Mouse (Mus musculus): ENCODE data around the gene Plxdc1. TPM values are rescaled to one million over a fixed set of nuclear protein-coding genes. Genes with fewer than 3 reads are reported as not detected.

Plxdc1 gene
- polyA plus RNA-seq, 1 experiment, result 3.3 TPM

DNA sequence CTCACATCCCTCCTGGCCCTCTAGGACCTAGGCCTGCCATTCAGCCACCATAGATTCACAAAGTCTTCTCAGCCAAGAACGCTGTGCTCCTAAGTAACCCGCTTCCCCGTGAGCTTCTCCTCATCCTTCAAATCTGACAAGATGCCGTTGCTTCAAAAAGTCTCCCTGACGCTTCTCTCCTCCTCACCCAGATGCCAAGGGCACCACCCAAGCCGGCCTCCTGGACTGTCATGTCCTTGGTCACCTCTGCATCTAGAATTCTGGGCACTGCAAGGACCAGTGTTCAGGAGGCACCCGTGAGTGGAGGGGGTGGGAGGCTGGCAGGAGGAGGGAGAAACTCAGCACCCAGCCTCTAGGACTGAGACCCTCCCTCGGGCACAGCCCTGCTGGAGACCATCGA, 3.5 kb downstream of the Plxdc1 start:
- Histone ChIP-seq H3K4me1 (ENCODE audit: control insufficient read depth, insufficient read depth, low read length) (peaks cover 12% of the 10 kb centered on the region), H3K27ac (ENCODE audit: insufficient read depth, low read length) (no peak overlapping the region), H3K9me3 (replicated peaks; ENCODE audit: control insufficient read depth, insufficient read depth, low read length, poor library complexity, severe bottlenecking) (no peaks in the 10 kb centered on the region), H3K27me3 (ENCODE audit: control insufficient read depth, insufficient read depth, low read length, poor library complexity, severe bottlenecking) (no peaks in the 10 kb centered on the region), H3K4me3 (ENCODE audit: low read depth, low read length) (no peak overlapping the region), H3K36me3 (ENCODE audit: control insufficient read depth, insufficient read depth, low read length, poor library complexity, severe bottlenecking) (no peaks in the 10 kb centered on the region), H3K9ac (ENCODE audit: low read depth, poor library complexity, severe bottlenecking) (no peak overlapping the region)
- no peak for TF ChIP-seq POLR2A (IDR thresholded peaks at IDR 0.05; ENCODE audit: insufficient read depth, low read length)
- TF ChIP-seq EP300 (IDR thresholded peaks at IDR 0.05; ENCODE audit: insufficient read depth, low read depth, low read length), result no peak
- no peak for TF ChIP-seq CTCF (IDR thresholded peaks at IDR 0.05; ENCODE audit: low read depth, low read length)

DNA sequence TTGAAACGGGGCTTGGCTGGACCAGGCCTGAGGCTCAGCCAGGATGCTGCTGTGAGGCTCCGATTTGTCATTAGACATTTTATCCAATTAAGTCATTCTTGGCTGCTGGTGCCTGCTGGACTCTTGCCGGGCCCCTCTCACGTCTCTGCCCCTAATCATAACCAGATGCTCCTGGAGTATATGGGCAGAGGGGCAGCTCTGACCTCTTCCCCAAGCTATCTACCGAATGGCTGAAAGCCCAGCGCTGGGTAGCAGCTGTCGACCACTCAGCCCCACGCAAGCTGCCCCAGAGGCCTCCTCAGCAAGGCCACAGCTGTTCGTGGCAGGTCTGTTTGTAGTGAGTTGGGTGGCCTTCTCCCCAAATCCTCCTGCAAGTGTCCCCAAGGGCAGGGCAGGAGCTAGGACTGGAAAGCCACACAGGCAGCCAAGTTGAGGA, 5.7 kb downstream of the Plxdc1 start:
- no peak for TF ChIP-seq POLR2A (IDR thresholded peaks at IDR 0.05; ENCODE audit: insufficient read depth, low read length)
- no peak for TF ChIP-seq EP300 (IDR thresholded peaks at IDR 0.05; ENCODE audit: insufficient read depth, low read depth, low read length)
- no peak for TF ChIP-seq CTCF (IDR thresholded peaks at IDR 0.05; ENCODE audit: low read depth, low read length)
- no peak overlapping the region for H3K27ac ChIP-seq (ENCODE audit: insufficient read depth, low read length)
- no peak overlapping the region for H3K9ac ChIP-seq (ENCODE audit: low read depth, poor library complexity, severe bottlenecking)
- H3K9me3 ChIP-seq (replicated peaks; ENCODE audit: control insufficient read depth, insufficient read depth, low read length, poor library complexity, severe bottlenecking), result no peaks in the 10 kb centered on the region
- H3K36me3 ChIP-seq (ENCODE audit: control insufficient read depth, insufficient read depth, low read length, poor library complexity, severe bottlenecking), result no peaks in the 10 kb centered on the region
- peaks cover 12% of the 10 kb centered on the region for H3K4me1 ChIP-seq (ENCODE audit: control insufficient read depth, insufficient read depth, low read length)
- H3K4me3 ChIP-seq (ENCODE audit: low read depth, low read length), result no peak overlapping the region
- H3K27me3 ChIP-seq (ENCODE audit: control insufficient read depth, insufficient read depth, low read length, poor library complexity, severe bottlenecking), result no peaks in the 10 kb centered on the region

DNA sequence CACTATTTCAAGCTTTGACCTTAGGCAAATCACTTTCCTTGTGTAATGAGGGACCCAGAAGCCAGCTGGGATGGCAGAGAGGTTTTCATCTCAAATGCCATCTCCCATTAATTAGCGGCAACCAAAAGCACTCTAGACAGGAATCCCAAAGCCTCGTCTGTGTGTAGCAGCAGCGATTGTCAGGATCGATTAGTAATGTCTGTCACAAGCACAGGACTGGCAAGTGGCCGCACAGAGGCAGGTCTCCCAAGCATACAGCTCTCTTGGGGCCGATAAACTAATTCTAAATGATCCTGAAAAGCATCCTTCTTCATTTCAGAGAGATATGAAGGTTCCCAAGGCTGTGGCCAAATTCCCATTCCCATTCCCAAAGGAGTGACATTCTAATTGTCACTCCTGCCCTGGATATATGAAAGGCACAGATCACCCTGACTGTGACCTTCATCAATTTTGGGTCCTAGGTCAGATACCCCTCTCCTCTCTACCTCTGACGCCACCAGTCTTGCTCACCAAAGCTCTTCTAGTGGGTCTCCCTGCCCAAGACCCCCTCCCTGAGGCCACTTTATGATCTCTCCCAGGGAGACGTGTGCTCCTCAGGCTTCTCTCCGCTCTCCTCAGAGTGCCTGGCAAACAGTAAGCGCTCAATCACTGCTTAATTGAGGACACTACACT, 6.3 kb downstream of the Plxdc1 start:
- H3K36me3 ChIP-seq (ENCODE audit: control insufficient read depth, insufficient read depth, low read length, poor library complexity, severe bottlenecking), result no peaks in the 10 kb centered on the region
- H3K27me3 ChIP-seq (ENCODE audit: control insufficient read depth, insufficient read depth, low read length, poor library complexity, severe bottlenecking), result no peaks in the 10 kb centered on the region
- H3K27ac ChIP-seq (ENCODE audit: insufficient read depth, low read length), result no peak overlapping the region
- no peaks in the 10 kb centered on the region for H3K9me3 ChIP-seq (replicated peaks; ENCODE audit: control insufficient read depth, insufficient read depth, low read length, poor library complexity, severe bottlenecking)
- H3K4me1 ChIP-seq (ENCODE audit: control insufficient read depth, insufficient read depth, low read length), result peaks cover 12% of the 10 kb centered on the region
- TF ChIP-seq POLR2A (IDR thresholded peaks at IDR 0.05; ENCODE audit: insufficient read depth, low read length) (no peak), EP300 (IDR thresholded peaks at IDR 0.05; ENCODE audit: insufficient read depth, low read depth, low read length) (no peak), CTCF (IDR thresholded peaks at IDR 0.05; ENCODE audit: low read depth, low read length) (no peak)
- H3K4me3 ChIP-seq (ENCODE audit: low read depth, low read length), result no peak overlapping the region
- no peak overlapping the region for H3K9ac ChIP-seq (ENCODE audit: low read depth, poor library complexity, severe bottlenecking)

DNA sequence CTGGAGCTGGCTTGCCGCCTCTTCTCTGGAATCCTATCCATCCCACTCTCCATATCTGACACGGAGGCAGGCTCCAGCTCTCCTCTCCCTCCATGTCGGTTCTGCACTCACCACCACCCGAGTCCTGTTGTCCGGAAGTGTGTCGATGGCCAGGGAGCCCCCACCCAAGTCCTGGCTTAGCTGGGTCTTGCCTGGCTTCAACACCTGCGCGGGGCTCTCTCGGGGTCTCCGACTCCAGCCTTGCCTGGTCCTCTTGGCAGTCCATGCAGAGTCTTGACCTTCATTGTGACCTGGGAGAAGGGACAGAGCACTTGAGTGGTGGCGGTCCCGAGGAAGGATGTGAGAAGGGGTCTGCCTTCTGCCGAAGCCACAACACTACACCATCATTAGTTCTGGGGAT, 7.9 kb downstream of the Plxdc1 start:
- Histone ChIP-seq H3K4me1 (ENCODE audit: control insufficient read depth, insufficient read depth, low read length) (peaks cover 12% of the 10 kb centered on the region), H3K9me3 (replicated peaks; ENCODE audit: control insufficient read depth, insufficient read depth, low read length, poor library complexity, severe bottlenecking) (no peaks in the 10 kb centered on the region), H3K4me3 (ENCODE audit: low read depth, low read length) (no peak overlapping the region), H3K36me3 (ENCODE audit: control insufficient read depth, insufficient read depth, low read length, poor library complexity, severe bottlenecking) (no peaks in the 10 kb centered on the region), H3K27me3 (ENCODE audit: control insufficient read depth, insufficient read depth, low read length, poor library complexity, severe bottlenecking) (no peaks in the 10 kb centered on the region), H3K27ac (ENCODE audit: insufficient read depth, low read length) (no peak overlapping the region), H3K9ac (ENCODE audit: low read depth, poor library complexity, severe bottlenecking) (no peak overlapping the region)
- no peak for TF ChIP-seq EP300 (IDR thresholded peaks at IDR 0.05; ENCODE audit: insufficient read depth, low read depth, low read length)
- no peak for TF ChIP-seq POLR2A (IDR thresholded peaks at IDR 0.05; ENCODE audit: insufficient read depth, low read length)
- TF ChIP-seq CTCF (IDR thresholded peaks at IDR 0.05; ENCODE audit: low read depth, low read length), result no peak

DNA sequence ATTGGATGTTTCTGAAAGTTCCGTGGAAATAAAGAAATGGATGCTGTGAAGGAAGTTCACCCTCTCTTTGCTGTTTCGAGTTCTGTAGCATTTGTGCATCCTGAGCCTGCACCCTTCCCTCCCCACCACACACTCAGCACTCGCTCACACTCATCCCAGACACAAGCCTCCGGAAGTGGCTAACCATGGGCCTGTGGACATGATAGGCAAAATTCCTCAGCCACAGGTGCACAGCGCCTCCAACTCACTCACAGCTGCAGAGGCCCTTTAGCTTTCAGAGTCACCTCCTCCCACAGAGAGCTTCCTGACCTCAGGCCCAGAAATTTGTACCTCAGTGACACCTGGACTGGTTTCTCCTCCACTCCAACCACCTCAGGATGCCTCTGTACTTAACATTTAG, 8.4 kb downstream of the Plxdc1 start:
- no peaks in the 10 kb centered on the region for H3K9me3 ChIP-seq (replicated peaks; ENCODE audit: control insufficient read depth, insufficient read depth, low read length, poor library complexity, severe bottlenecking)
- H3K4me1 ChIP-seq (ENCODE audit: control insufficient read depth, insufficient read depth, low read length), result peaks cover 6% of the 10 kb centered on the region
- H3K27ac ChIP-seq (ENCODE audit: insufficient read depth, low read length), result no peak overlapping the region
- no peak for TF ChIP-seq POLR2A (IDR thresholded peaks at IDR 0.05; ENCODE audit: insufficient read depth, low read length)
- TF ChIP-seq EP300 (IDR thresholded peaks at IDR 0.05; ENCODE audit: insufficient read depth, low read depth, low read length), result no peak
- no peak for TF ChIP-seq CTCF (IDR thresholded peaks at IDR 0.05; ENCODE audit: low read depth, low read length)
- no peaks in the 10 kb centered on the region for H3K27me3 ChIP-seq (ENCODE audit: control insufficient read depth, insufficient read depth, low read length, poor library complexity, severe bottlenecking)
- H3K36me3 ChIP-seq (ENCODE audit: control insufficient read depth, insufficient read depth, low read length, poor library complexity, severe bottlenecking), result no peaks in the 10 kb centered on the region; the same call in 1 of the 2 replicates
- H3K4me3 ChIP-seq (ENCODE audit: low read depth, low read length), result no peak overlapping the region
- H3K9ac ChIP-seq (ENCODE audit: low read depth, poor library complexity, severe bottlenecking), result no peak overlapping the region

DNA sequence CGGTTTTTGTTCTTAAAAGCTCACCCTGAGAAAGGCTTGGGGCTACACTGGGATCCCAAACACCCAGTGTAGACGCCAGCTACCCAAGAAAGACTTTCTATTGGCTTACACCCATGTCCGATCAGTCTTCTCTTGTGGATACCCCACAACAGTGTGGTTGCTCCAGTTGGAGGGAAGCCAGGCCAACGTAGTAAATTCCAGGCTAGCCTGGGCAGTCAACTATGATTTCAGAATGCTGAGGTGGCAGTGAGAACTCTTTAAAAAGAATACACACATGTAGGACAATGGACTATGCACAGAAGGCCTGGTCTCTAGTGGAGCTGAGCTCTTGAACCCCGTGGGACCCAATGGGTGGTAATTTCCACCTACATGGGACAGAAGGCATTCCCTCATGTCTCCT, 11.5 kb downstream of the Plxdc1 start:
- H3K27ac ChIP-seq (ENCODE audit: insufficient read depth, low read length), result no peak overlapping the region
- no peaks in the 10 kb centered on the region for H3K27me3 ChIP-seq (ENCODE audit: control insufficient read depth, insufficient read depth, low read length, poor library complexity, severe bottlenecking)
- H3K4me3 ChIP-seq (ENCODE audit: low read depth, low read length), result no peak overlapping the region
- H3K4me1 ChIP-seq (ENCODE audit: control insufficient read depth, insufficient read depth, low read length), result no peaks in the 10 kb centered on the region
- H3K9me3 ChIP-seq (replicated peaks; ENCODE audit: control insufficient read depth, insufficient read depth, low read length, poor library complexity, severe bottlenecking), result no peaks in the 10 kb centered on the region
- no peak for TF ChIP-seq CTCF (IDR thresholded peaks at IDR 0.05; ENCODE audit: low read depth, low read length)
- TF ChIP-seq POLR2A (IDR thresholded peaks at IDR 0.05; ENCODE audit: insufficient read depth, low read length), result no peak
- H3K36me3 ChIP-seq (ENCODE audit: control insufficient read depth, insufficient read depth, low read length, poor library complexity, severe bottlenecking), result no peaks in the 10 kb centered on the region; the same call in 1 of the 2 replicates
- H3K9ac ChIP-seq (ENCODE audit: low read depth, poor library complexity, severe bottlenecking), result no peak overlapping the region
